Mouse (Mus musculus): ENCODE results near the gene Ubl3. TPM values are rescaled to one million over a fixed set of nuclear protein-coding genes. Genes with fewer than 3 reads are reported as not detected.

Gene Ubl3
- total and polyA plus RNA-seq, 2 experiments, result 32.4 to 58.0 TPM

GRCm38 (mm10) chr5:148593607-148594006 lies 41.0 kb upstream of the Ubl3 start:
- TF ChIP-seq CTCF (IDR thresholded peaks at IDR 0.05; ENCODE audit: low read depth, low read length), result no peak
- TF ChIP-seq POLR2A (IDR thresholded peaks at IDR 0.05; ENCODE audit: extremely low read depth, insufficient read depth, low read length), result no peak
- Histone ChIP-seq H3K27me3 (ENCODE audit: control insufficient read depth, insufficient read depth, low read length) (no peaks in the 10 kb centered on the region), H3K27ac (replicated peaks; ENCODE audit: insufficient read depth, low read depth, low read length) (no peak overlapping the region), H3K79me2 (ENCODE audit: control insufficient read depth, insufficient read depth, low read length) (no peaks in the 10 kb centered on the region), H3K4me1 (ENCODE audit: control insufficient read depth, insufficient read depth, low read length) (no peaks in the 10 kb centered on the region; the same call in 1 of the 2 replicates), H3K36me3 (ENCODE audit: control insufficient read depth, insufficient read depth, low read length) (no peaks in the 10 kb centered on the region), H3K4me3 (ENCODE audit: insufficient read depth, low read depth, low read length) (no peak overlapping the region), H3K9ac (ENCODE audit: low read depth, low read length) (no peak overlapping the region)
- WGBS, result 77% methylated on average over 4 of the region's 4 CpGs
- no peak for DNase-seq (ENCODE audit: extremely low read depth, low read depth, low spot score)

DNA sequence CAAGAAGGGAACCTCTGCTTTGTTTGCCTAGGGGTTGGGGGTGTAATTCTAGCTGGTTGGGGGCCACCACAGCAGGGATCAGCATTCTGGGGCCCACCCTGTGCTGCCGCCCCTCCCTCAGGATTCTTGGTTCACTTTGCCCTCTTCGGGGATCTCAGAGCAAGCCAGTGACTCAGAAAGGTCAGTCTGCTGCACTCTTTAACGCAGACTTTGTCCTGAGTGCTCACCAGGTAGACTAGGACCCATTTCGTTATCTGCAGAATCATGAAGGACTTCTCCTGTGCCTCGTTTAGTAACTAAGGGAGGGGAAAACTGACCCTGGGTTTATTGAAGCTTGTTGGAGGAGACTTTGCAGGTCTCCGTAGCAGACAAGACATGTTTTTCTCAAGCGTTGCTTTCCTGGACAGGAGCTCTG lies 38.9 kb upstream of the Ubl3 start:
- WGBS, result 50% methylated on average over 7 of the region's 7 CpGs
- DNase-seq (ENCODE audit: extremely low read depth, low read depth, low spot score), result no peak
- Histone ChIP-seq H3K27ac (replicated peaks; ENCODE audit: insufficient read depth, low read depth, low read length) (no peak overlapping the region), H3K9ac (ENCODE audit: low read depth, low read length) (no peak overlapping the region), H3K4me1 (ENCODE audit: control insufficient read depth, insufficient read depth, low read length) (no peaks in the 10 kb centered on the region), H3K36me3 (ENCODE audit: control insufficient read depth, insufficient read depth, low read length) (no peaks in the 10 kb centered on the region), H3K79me2 (ENCODE audit: control insufficient read depth, insufficient read depth, low read length) (no peaks in the 10 kb centered on the region), H3K27me3 (ENCODE audit: control insufficient read depth, insufficient read depth, low read length) (no peaks in the 10 kb centered on the region), H3K4me3 (ENCODE audit: insufficient read depth, low read depth, low read length) (no peak overlapping the region)
- no peak for TF ChIP-seq POLR2A (IDR thresholded peaks at IDR 0.05; ENCODE audit: extremely low read depth, insufficient read depth, low read length)
- no peak for TF ChIP-seq CTCF (IDR thresholded peaks at IDR 0.05; ENCODE audit: low read depth, low read length)

DNA sequence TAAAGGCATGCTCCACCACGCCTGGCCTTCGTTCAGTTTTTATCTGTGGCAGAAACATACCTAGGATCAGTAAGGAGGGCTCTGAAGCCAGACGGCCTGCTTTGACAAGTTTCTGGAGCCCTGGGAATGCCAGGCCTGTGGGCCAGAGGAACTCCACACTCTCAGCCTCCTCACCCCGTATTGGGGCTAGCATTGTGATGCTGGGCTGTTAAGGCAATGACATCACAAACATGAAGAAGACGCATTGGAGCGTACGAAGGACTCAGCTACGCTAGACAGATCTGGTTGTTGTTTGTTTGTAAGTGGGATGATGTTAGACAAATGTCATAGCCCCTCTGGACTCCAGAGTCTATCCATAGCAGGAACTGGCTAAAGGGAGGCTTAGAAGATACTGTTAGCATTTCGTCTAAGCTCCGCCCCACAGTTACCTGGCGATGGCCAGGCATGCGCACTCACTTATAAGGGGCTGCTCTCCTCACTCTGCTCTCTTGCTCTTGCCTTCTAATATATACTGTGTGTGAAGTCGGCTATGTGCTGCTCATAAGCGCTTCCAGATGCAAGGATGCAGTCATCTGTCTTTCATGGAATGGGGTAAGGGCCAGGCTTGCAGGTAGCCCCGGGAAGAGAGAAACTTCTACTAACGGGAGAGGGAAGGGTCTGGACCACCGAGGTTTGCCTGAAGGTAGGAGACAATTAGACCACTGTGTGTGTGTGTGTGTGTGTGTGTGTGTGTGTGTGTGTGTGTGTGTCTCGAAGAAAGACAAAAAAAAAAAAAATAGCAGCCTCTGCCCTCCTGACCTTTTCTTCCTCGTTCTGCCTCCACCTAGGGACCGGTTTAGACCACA lies 38.2 kb upstream of the Ubl3 start:
- 71% methylated on average over 20 of the region's 20 CpGs for WGBS
- TF ChIP-seq POLR2A (IDR thresholded peaks at IDR 0.05; ENCODE audit: extremely low read depth, insufficient read depth, low read length), result no peak
- no peak for TF ChIP-seq CTCF (IDR thresholded peaks at IDR 0.05; ENCODE audit: low read depth, low read length)
- H3K27ac ChIP-seq (replicated peaks; ENCODE audit: insufficient read depth, low read depth, low read length), result no peak overlapping the region
- no peaks in the 10 kb centered on the region for H3K4me1 ChIP-seq (ENCODE audit: control insufficient read depth, insufficient read depth, low read length)
- no peak overlapping the region for H3K4me3 ChIP-seq (ENCODE audit: insufficient read depth, low read depth, low read length)
- no peak overlapping the region for H3K9ac ChIP-seq (ENCODE audit: low read depth, low read length)
- H3K36me3 ChIP-seq (ENCODE audit: control insufficient read depth, insufficient read depth, low read length), result no peaks in the 10 kb centered on the region
- no peaks in the 10 kb centered on the region for H3K27me3 ChIP-seq (ENCODE audit: control insufficient read depth, insufficient read depth, low read length)
- DNase-seq (ENCODE audit: extremely low read depth, low read depth, low spot score), result no peak
- no peaks in the 10 kb centered on the region for H3K79me2 ChIP-seq (ENCODE audit: control insufficient read depth, insufficient read depth, low read length)

GRCm38 (mm10) chr5:148588987-148589386 lies 36.4 kb upstream of the Ubl3 start:
- WGBS, result 95% methylated on average over 3 of the region's 3 CpGs
- Histone ChIP-seq H3K27ac (replicated peaks; ENCODE audit: insufficient read depth, low read depth, low read length) (no peak overlapping the region), H3K4me1 (ENCODE audit: control insufficient read depth, insufficient read depth, low read length) (no peaks in the 10 kb centered on the region), H3K79me2 (ENCODE audit: control insufficient read depth, insufficient read depth, low read length) (no peaks in the 10 kb centered on the region), H3K4me3 (ENCODE audit: insufficient read depth, low read depth, low read length) (no peak overlapping the region), H3K36me3 (ENCODE audit: control insufficient read depth, insufficient read depth, low read length) (no peaks in the 10 kb centered on the region), H3K9ac (ENCODE audit: low read depth, low read length) (no peak overlapping the region), H3K27me3 (ENCODE audit: control insufficient read depth, insufficient read depth, low read length) (no peaks in the 10 kb centered on the region)
- DNase-seq (ENCODE audit: extremely low read depth, low read depth, low spot score), result no peak
- TF ChIP-seq POLR2A (IDR thresholded peaks at IDR 0.05; ENCODE audit: extremely low read depth, insufficient read depth, low read length) (no peak), CTCF (IDR thresholded peaks at IDR 0.05; ENCODE audit: low read depth, low read length) (no peak)

GRCm38 (mm10) chr5:148588142-148588650 lies 35.6 kb upstream of the Ubl3 start:
- Histone ChIP-seq H3K36me3 (ENCODE audit: control insufficient read depth, insufficient read depth, low read length) (no peaks in the 10 kb centered on the region), H3K79me2 (ENCODE audit: control insufficient read depth, insufficient read depth, low read length) (no peaks in the 10 kb centered on the region), H3K4me1 (ENCODE audit: control insufficient read depth, insufficient read depth, low read length) (no peaks in the 10 kb centered on the region), H3K27me3 (ENCODE audit: control insufficient read depth, insufficient read depth, low read length) (no peaks in the 10 kb centered on the region), H3K9ac (ENCODE audit: low read depth, low read length) (no peak overlapping the region), H3K27ac (replicated peaks; ENCODE audit: insufficient read depth, low read depth, low read length) (no peak overlapping the region), H3K4me3 (ENCODE audit: insufficient read depth, low read depth, low read length) (no peak overlapping the region)
- 84% methylated on average over 6 of the region's 6 CpGs for WGBS
- no peak for DNase-seq (ENCODE audit: extremely low read depth, low read depth, low spot score)
- TF ChIP-seq POLR2A (IDR thresholded peaks at IDR 0.05; ENCODE audit: extremely low read depth, insufficient read depth, low read length) (no peak), CTCF (IDR thresholded peaks at IDR 0.05; ENCODE audit: low read depth, low read length) (no peak)
